Mouse (Mus musculus): ENCODE results near the gene Dtl. TPM values are rescaled to one million over a fixed set of nuclear protein-coding genes. Genes with fewer than 3 reads are reported as not detected.

Dtl gene
- polyA plus RNA-seq (2014; fragmentation: Nextera tagmentation; extraction: Ambion mirVana) = 84.2 and 92.2 TPM in 2 replicates

GRCm38 (mm10) chr1:191575458-191576247, at the start of gene Dtl, which contains the start of gene Ints7:
TSS of gene Dtl (minus strand) at chr1:191575544.
TSS of gene Ints7 (plus strand) at chr1:191575636.
- H3K36me3 ChIP-seq (ENCODE audit: control insufficient read depth, insufficient read depth, low read length) = peaks cover 3% of the 10 kb centered on the region; the same call in 1 of the 2 replicates
- H3K27ac ChIP-seq (replicated peaks; ENCODE audit: low read depth, low read length) = peak within 1 kb of the TSS; percentile 88
- peak; percentile 99 for DNase-seq (ENCODE audit: low spot score)
- WGBS = under 1% methylated on average over 70 of the region's 70 CpGs
- peaks cover 8% of the 10 kb centered on the region for H3K4me1 ChIP-seq (ENCODE audit: control insufficient read depth, insufficient read depth, low read length)
- peak; percentile 99 for ATAC-seq (ENCODE audit: insufficient number of reproducible peaks, low FRiP score, low TSS enrichment, low read depth)
- H3K4me2 ChIP-seq (ENCODE audit: low read depth, severe bottlenecking) = peak within 1 kb of the TSS; percentile 80
- H3K27me3 ChIP-seq (ENCODE audit: control insufficient read depth, insufficient read depth, low read length) = no peaks in the 10 kb centered on the region
- H3K9ac ChIP-seq (ENCODE audit: low read length) = peak within 1 kb of the TSS; percentile 91
- H3K4me3 ChIP-seq (ENCODE audit: low read depth, low read length) = peak within 1 kb of the TSS; percentile 89
- H3K9me3 ChIP-seq (ENCODE audit: control insufficient read depth, low read length) = no peaks in the 10 kb centered on the region; the same call in 1 of the 2 replicates

GRCm38 (mm10) chr1:191625026-191625425, 49.7 kb upstream of the Dtl start:
- Histone ChIP-seq H3K9me3 (ENCODE audit: control insufficient read depth, low read length) (no peaks in the 10 kb centered on the region), H3K27me3 (ENCODE audit: control insufficient read depth, insufficient read depth, low read length) (no peaks in the 10 kb centered on the region), H3K4me1 (ENCODE audit: control insufficient read depth, insufficient read depth, low read length) (no peaks in the 10 kb centered on the region), H3K9ac (ENCODE audit: low read length) (no peak overlapping the region), H3K4me2 (ENCODE audit: low read depth, severe bottlenecking) (no peak overlapping the region), H3K27ac (replicated peaks; ENCODE audit: low read depth, low read length) (no peak overlapping the region), H3K36me3 (ENCODE audit: control insufficient read depth, insufficient read depth, low read length) (peaks cover 14% of the 10 kb centered on the region), H3K4me3 (ENCODE audit: low read depth, low read length) (no peak overlapping the region)
- DNase-seq (ENCODE audit: low spot score) = no peak
- ATAC-seq (ENCODE audit: insufficient number of reproducible peaks, low FRiP score, low TSS enrichment, low read depth) = 0 out of 2 replicates have a peak, but pooled peaks have one; percentile 16
- 55% methylated on average over 6 of the region's 6 CpGs for WGBS

- Histone ChIP-seq H3K9me3 (ENCODE audit: control insufficient read depth, low read length) (no peaks in the 10 kb centered on the region), H3K9ac (ENCODE audit: low read length) (no peak overlapping the region), H3K4me1 (ENCODE audit: control insufficient read depth, insufficient read depth, low read length) (no peaks in the 10 kb centered on the region), H3K4me2 (ENCODE audit: low read depth, severe bottlenecking) (no peak overlapping the region), H3K27me3 (ENCODE audit: control insufficient read depth, insufficient read depth, low read length) (no peaks in the 10 kb centered on the region), H3K36me3 (ENCODE audit: control insufficient read depth, insufficient read depth, low read length) (peaks cover 18% of the 10 kb centered on the region), H3K4me3 (ENCODE audit: low read depth, low read length) (no peak overlapping the region), H3K27ac (replicated peaks; ENCODE audit: low read depth, low read length) (no peak overlapping the region)
- 63% methylated on average over 6 of the region's 6 CpGs for WGBS
- DNase-seq (ENCODE audit: low spot score) (no peak), ATAC-seq (ENCODE audit: insufficient number of reproducible peaks, low FRiP score, low TSS enrichment, low read depth) (no peak)
Measured at GRCm38 (mm10) chr1:191624492-191624891, 49.1 kb upstream of the Dtl start.

GRCm38 (mm10) chr1:191622801-191623200, 47.5 kb upstream of the Dtl start:
- 97% methylated on average over 8 of the region's 8 CpGs for WGBS
- Histone ChIP-seq H3K27me3 (ENCODE audit: control insufficient read depth, insufficient read depth, low read length) (no peaks in the 10 kb centered on the region), H3K9me3 (ENCODE audit: control insufficient read depth, low read length) (no peaks in the 10 kb centered on the region), H3K4me3 (ENCODE audit: low read depth, low read length) (no peak overlapping the region), H3K36me3 (ENCODE audit: control insufficient read depth, insufficient read depth, low read length) (peaks cover 26% of the 10 kb centered on the region), H3K4me1 (ENCODE audit: control insufficient read depth, insufficient read depth, low read length) (no peaks in the 10 kb centered on the region), H3K9ac (ENCODE audit: low read length) (no peak overlapping the region), H3K4me2 (ENCODE audit: low read depth, severe bottlenecking) (no peak overlapping the region), H3K27ac (replicated peaks; ENCODE audit: low read depth, low read length) (no peak overlapping the region)
- ATAC-seq (ENCODE audit: insufficient number of reproducible peaks, low FRiP score, low TSS enrichment, low read depth) = no peak
- no peak for DNase-seq (ENCODE audit: low spot score)

GRCm38 (mm10) chr1:191621096-191621495, 45.8 kb upstream of the Dtl start:
- Histone ChIP-seq H3K4me1 (ENCODE audit: control insufficient read depth, insufficient read depth, low read length) (no peaks in the 10 kb centered on the region), H3K27me3 (ENCODE audit: control insufficient read depth, insufficient read depth, low read length) (no peaks in the 10 kb centered on the region), H3K36me3 (ENCODE audit: control insufficient read depth, insufficient read depth, low read length) (peaks cover 31% of the 10 kb centered on the region), H3K4me2 (ENCODE audit: low read depth, severe bottlenecking) (no peak overlapping the region), H3K9me3 (ENCODE audit: control insufficient read depth, low read length) (no peaks in the 10 kb centered on the region), H3K9ac (ENCODE audit: low read length) (no peak overlapping the region), H3K4me3 (ENCODE audit: low read depth, low read length) (no peak overlapping the region), H3K27ac (replicated peaks; ENCODE audit: low read depth, low read length) (no peak overlapping the region)
- no peak for DNase-seq (ENCODE audit: low spot score)
- no peak for ATAC-seq (ENCODE audit: insufficient number of reproducible peaks, low FRiP score, low TSS enrichment, low read depth)
- 92% methylated on average over 8 of the region's 8 CpGs for WGBS

- no peak overlapping the region for H3K4me3 ChIP-seq (ENCODE audit: low read depth, low read length)
- no peak overlapping the region for H3K4me2 ChIP-seq (ENCODE audit: low read depth, severe bottlenecking)
- ATAC-seq (ENCODE audit: insufficient number of reproducible peaks, low FRiP score, low TSS enrichment, low read depth) (no peak), DNase-seq (ENCODE audit: low spot score) (no peak)
- H3K4me1 ChIP-seq (ENCODE audit: control insufficient read depth, insufficient read depth, low read length) = no peaks in the 10 kb centered on the region
- no peaks in the 10 kb centered on the region for H3K9me3 ChIP-seq (ENCODE audit: control insufficient read depth, low read length)
- peaks cover 38% of the 10 kb centered on the region for H3K36me3 ChIP-seq (ENCODE audit: control insufficient read depth, insufficient read depth, low read length)
- WGBS = 88% methylated on average over 12 of the region's 12 CpGs
- no peak overlapping the region for H3K9ac ChIP-seq (ENCODE audit: low read length)
- no peaks in the 10 kb centered on the region for H3K27me3 ChIP-seq (ENCODE audit: control insufficient read depth, insufficient read depth, low read length)
- no peak overlapping the region for H3K27ac ChIP-seq (replicated peaks; ENCODE audit: low read depth, low read length)
Measured at GRCm38 (mm10) chr1:191618067-191618766, 42.9 kb upstream of the Dtl start.

- Histone ChIP-seq H3K4me2 (ENCODE audit: low read depth, severe bottlenecking) (no peak overlapping the region), H3K27me3 (ENCODE audit: control insufficient read depth, insufficient read depth, low read length) (no peaks in the 10 kb centered on the region), H3K9ac (ENCODE audit: low read length) (no peak overlapping the region), H3K4me3 (ENCODE audit: low read depth, low read length) (no peak overlapping the region), H3K27ac (replicated peaks; ENCODE audit: low read depth, low read length) (no peak overlapping the region), H3K9me3 (ENCODE audit: control insufficient read depth, low read length) (no peaks in the 10 kb centered on the region), H3K4me1 (ENCODE audit: control insufficient read depth, insufficient read depth, low read length) (no peaks in the 10 kb centered on the region), H3K36me3 (ENCODE audit: control insufficient read depth, insufficient read depth, low read length) (peaks cover 39% of the 10 kb centered on the region)
- ATAC-seq (ENCODE audit: insufficient number of reproducible peaks, low FRiP score, low TSS enrichment, low read depth) = no peak
- no peak for DNase-seq (ENCODE audit: low spot score)
- 99% methylated on average over 3 of the region's 3 CpGs for WGBS
Measured at GRCm38 (mm10) chr1:191617589-191617988, 42.2 kb upstream of the Dtl start.

GRCm38 (mm10) chr1:191616245-191616644, 40.9 kb upstream of the Dtl start:
- DNase-seq (ENCODE audit: low spot score) = no peak
- H3K4me1 ChIP-seq (ENCODE audit: control insufficient read depth, insufficient read depth, low read length) = no peaks in the 10 kb centered on the region
- WGBS = 92% methylated on average over 8 of the region's 8 CpGs
- no peak overlapping the region for H3K4me2 ChIP-seq (ENCODE audit: low read depth, severe bottlenecking)
- H3K36me3 ChIP-seq (ENCODE audit: control insufficient read depth, insufficient read depth, low read length) = peaks cover 35% of the 10 kb centered on the region
- H3K27me3 ChIP-seq (ENCODE audit: control insufficient read depth, insufficient read depth, low read length) = no peaks in the 10 kb centered on the region
- no peak for ATAC-seq (ENCODE audit: insufficient number of reproducible peaks, low FRiP score, low TSS enrichment, low read depth)
- no peak overlapping the region for H3K9ac ChIP-seq (ENCODE audit: low read length)
- H3K27ac ChIP-seq (replicated peaks; ENCODE audit: low read depth, low read length) = no peak overlapping the region
- H3K9me3 ChIP-seq (ENCODE audit: control insufficient read depth, low read length) = no peaks in the 10 kb centered on the region
- H3K4me3 ChIP-seq (ENCODE audit: low read depth, low read length) = no peak overlapping the region
